Mouse (Mus musculus) midbrain, embryonic 16.5 days (tissue): ENCODE measurements around the gene A730049H05Rik. TPM values are rescaled to one million over a fixed set of nuclear protein-coding genes. Genes with fewer than 3 reads are reported as not detected.

ENCODE experiments used
- ATAC-seq: fragments of 200-750 bp; cut with Nextera tagmentation; 2 replicates; pipeline ENCODE4 v1.8.0; 2017; ENCODE audit warnings: moderate TSS enrichment
- H3K27ac ChIP-seq: fragments of 300-500 bp; sonication (generic); 2 replicates; pipeline ENCODE4 v1.5.1; 2014; ENCODE audit warnings: mild to moderate bottlenecking, low read length, mixed read lengths
- H3K27me3 ChIP-seq: fragments of 300-500 bp; sonication (generic); 2 replicates; pipeline ENCODE4 v1.6.1; 2014; ENCODE audit warnings: low read depth, low read length, mixed read lengths; ENCODE audit not compliant: control insufficient read depth, insufficient read depth
- H3K36me3 ChIP-seq: fragments of 300-500 bp; sonication (generic); 2 replicates; pipeline ENCODE4 v1.6.1; 2014; ENCODE audit warnings: mild to moderate bottlenecking, low read length, moderate library complexity, mixed read lengths; ENCODE audit not compliant: control insufficient read depth, insufficient read depth
- H3K4me1 ChIP-seq: fragments of 300-500 bp; sonication (generic); 2 replicates; pipeline ENCODE4 v1.6.1; 2014; ENCODE audit warnings: mild to moderate bottlenecking, low read length, mixed read lengths; ENCODE audit not compliant: control insufficient read depth, insufficient read depth
- H3K4me2 ChIP-seq: fragments of 300-500 bp; sonication (generic); 2 replicates; pipeline ENCODE4 v1.6.1; 2014; ENCODE audit warnings: mild to moderate bottlenecking, low read length, mixed read lengths
- H3K4me3 ChIP-seq: fragments of 300-500 bp; sonication (generic); 2 replicates; pipeline ENCODE4 v1.5.1; 2014; ENCODE audit warnings: low read depth, mild to moderate bottlenecking, low read length, moderate library complexity, mixed read lengths
- H3K9ac ChIP-seq: fragments of 300-500 bp; sonication (generic); 2 replicates; pipeline ENCODE4 v1.6.1; 2014; ENCODE audit warnings: low read depth, low read length, mixed read lengths
- H3K9me3 ChIP-seq: fragments of 300-500 bp; sonication (generic); replicated peaks from 2 replicates; pipeline ENCODE4 v1.6.1; 2014; ENCODE audit warnings: mild to moderate bottlenecking, low read length, mixed read lengths; ENCODE audit not compliant: control insufficient read depth, poor library complexity, severe bottlenecking
- WGBS: fragments of 180-500 bp; shearing (Covaris S2); extraction: QIAGEN DNeasy Blood & Tissue Kit; methylation state at CpG from one replicate; pipeline ENCODE4 v1.1.7; 2014; 5-methylcytosine and 5-hydroxymethylcytosine counted together
- polyA plus RNA-seq: library from polyadenylated mRNA; unstranded; fragments of >200 nt; fragmentation: Nextera tagmentation; extraction: Ambion mirVana; gene quantifications from 2 replicates; pipeline ENCODE4 v1.2.1, GENCODE M21; 2015

Gene A730049H05Rik
- polyA plus RNA-seq, 1 experiment from 2014 or later: 0.58 TPM

GRCm38 (mm10) chr6:92869089-92869581, 52.9 kb downstream of the A730049H05Rik start, which contains the start of gene Gm15737:
Gm15737 (plus strand) TSS chr6:92869357.
- ATAC-seq: no peak
- Histone ChIP-seq H3K4me3 (no peak within 1 kb of the TSS), H3K4me2 (no peak within 1 kb of the TSS), H3K36me3 (no peaks in the 10 kb centered on the region), H3K27me3 (no peaks in the 10 kb centered on the region), H3K9ac (no peak within 1 kb of the TSS), H3K9me3 (no peaks in the 10 kb centered on the region), H3K4me1 (no peaks in the 10 kb centered on the region), H3K27ac (no peak within 1 kb of the TSS)
- 77% methylated on average over 4 of the region's 4 CpGs for WGBS

DNA sequence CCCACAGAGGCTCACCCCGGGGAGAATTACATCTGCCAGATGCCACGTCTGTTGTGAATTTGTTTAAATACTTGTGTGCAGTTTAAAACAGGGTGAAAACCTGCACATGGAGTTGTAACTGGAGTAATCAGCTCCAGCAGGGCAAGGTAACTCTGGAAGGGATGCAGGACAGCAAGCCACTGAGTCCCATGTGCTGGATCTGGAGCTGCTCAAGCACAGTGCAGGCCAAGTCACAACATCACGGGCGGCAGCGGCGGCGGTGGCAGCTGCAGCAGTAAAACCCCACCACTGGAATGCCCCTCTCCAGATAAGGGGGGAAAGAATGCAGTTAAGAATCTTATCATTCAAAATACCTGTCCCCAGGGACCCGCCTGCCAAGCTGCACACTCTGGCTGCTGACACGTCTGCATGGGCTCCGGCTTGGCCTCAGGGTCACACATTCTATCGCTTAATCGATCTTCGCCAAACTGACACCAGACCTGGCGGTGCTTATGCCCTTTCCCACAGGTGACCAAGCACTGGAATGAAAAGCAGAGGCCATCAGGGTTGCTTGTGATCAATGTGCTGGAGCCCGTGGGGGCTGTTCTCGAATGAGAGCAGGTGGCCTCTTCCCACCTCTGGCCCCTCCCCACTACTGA, 53.4 kb downstream of the A730049H05Rik start:
- 70% methylated on average over 16 of the region's 16 CpGs for WGBS
- H3K27ac ChIP-seq: no peak overlapping the region
- no peak for ATAC-seq
- no peaks in the 10 kb centered on the region for H3K9me3 ChIP-seq
- no peaks in the 10 kb centered on the region for H3K36me3 ChIP-seq
- no peaks in the 10 kb centered on the region for H3K27me3 ChIP-seq
- no peak overlapping the region for H3K4me2 ChIP-seq
- no peak overlapping the region for H3K4me3 ChIP-seq
- H3K4me1 ChIP-seq: no peaks in the 10 kb centered on the region
- no peak overlapping the region for H3K9ac ChIP-seq

DNA sequence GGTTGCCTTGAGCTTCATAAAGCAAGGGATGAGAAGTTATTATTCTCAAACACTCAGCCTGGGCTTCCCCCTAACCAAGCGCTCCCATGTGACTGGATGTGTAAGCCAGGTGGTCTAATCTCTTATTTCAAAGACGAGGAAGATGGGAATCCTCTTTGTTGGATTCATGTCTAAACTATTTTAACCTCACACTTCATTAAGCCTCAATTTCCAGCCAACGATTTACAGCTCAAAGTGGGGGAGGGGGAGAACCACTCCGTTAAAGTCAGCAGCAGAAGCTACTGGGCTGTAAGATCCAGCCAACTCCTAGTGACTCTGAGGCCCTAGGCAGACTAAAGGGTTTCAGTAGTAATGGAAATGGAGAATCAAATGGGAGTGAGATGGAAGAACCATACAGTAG, 55.5 kb downstream of the A730049H05Rik start:
- no peaks in the 10 kb centered on the region for H3K27me3 ChIP-seq
- WGBS: 55% methylated on average over 4 of the region's 4 CpGs
- H3K4me2 ChIP-seq: no peak overlapping the region
- no peak overlapping the region for H3K27ac ChIP-seq
- no peak overlapping the region for H3K9ac ChIP-seq
- no peaks in the 10 kb centered on the region for H3K4me1 ChIP-seq
- ATAC-seq: no peak
- no peak overlapping the region for H3K4me3 ChIP-seq
- no peaks in the 10 kb centered on the region for H3K9me3 ChIP-seq
- no peaks in the 10 kb centered on the region for H3K36me3 ChIP-seq

GRCm38 (mm10) chr6:92872766-92873165, 56.5 kb downstream of the A730049H05Rik start:
- Histone ChIP-seq H3K27ac (no peak overlapping the region), H3K9me3 (no peaks in the 10 kb centered on the region), H3K9ac (no peak overlapping the region), H3K36me3 (no peaks in the 10 kb centered on the region), H3K4me2 (no peak overlapping the region), H3K4me3 (no peak overlapping the region), H3K4me1 (no peaks in the 10 kb centered on the region), H3K27me3 (no peaks in the 10 kb centered on the region)
- ATAC-seq: no peak
- WGBS: 89% methylated on average over 10 of the region's 10 CpGs

DNA sequence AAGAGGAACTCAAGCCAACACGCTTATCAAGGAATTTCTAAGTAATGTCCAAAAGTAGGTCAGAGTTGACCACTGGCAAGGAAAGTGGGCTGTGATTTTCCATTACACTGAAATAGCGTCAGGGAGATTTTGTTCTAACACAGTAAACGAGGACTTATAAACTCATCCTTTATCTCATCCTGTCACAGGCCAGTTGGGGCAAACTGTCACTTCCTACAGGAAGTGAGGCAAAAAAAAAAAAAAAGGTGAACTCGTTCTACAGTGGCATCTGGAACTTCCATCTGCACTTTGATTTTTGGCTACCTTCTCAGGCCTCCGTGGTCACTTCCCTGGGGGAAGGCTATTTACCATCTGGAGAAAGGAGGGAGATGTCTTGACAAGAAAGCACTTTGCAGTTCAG, 58.6 kb downstream of the A730049H05Rik start:
- no peaks in the 10 kb centered on the region for H3K4me1 ChIP-seq
- 83% methylated on average over 5 of the region's 5 CpGs for WGBS
- H3K4me2 ChIP-seq: no peak overlapping the region
- no peaks in the 10 kb centered on the region for H3K27me3 ChIP-seq
- no peak overlapping the region for H3K4me3 ChIP-seq
- H3K9ac ChIP-seq: no peak overlapping the region
- no peaks in the 10 kb centered on the region for H3K9me3 ChIP-seq
- H3K27ac ChIP-seq: no peak overlapping the region
- ATAC-seq: no peak
- H3K36me3 ChIP-seq: no peaks in the 10 kb centered on the region

- no peaks in the 10 kb centered on the region for H3K27me3 ChIP-seq
Observed at GRCm38 (mm10) chr6:92875340-92875739, 59.1 kb downstream of the A730049H05Rik start.

DNA sequence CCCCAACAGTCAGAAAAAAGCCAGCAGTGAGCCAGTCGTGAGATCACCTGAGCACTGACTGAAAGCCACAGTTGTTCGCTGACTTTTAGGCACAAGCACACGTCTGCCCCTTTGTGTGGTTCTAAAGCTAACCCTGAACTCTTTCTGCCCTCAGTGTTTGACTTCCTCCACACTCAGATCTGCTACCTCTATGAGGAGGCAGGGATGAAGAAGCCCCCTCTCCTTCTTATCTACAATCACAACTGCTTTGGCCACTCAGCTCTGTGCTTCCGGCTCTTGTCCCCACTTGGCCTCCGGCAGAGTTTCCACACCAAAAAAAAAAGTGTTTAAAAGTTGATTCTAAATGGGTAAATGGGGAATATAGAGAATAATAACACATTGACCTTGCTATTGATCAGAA, 59.8 kb downstream of the A730049H05Rik start:
- Histone ChIP-seq H3K4me1 (no peaks in the 10 kb centered on the region), H3K9ac (no peak overlapping the region), H3K27me3 (no peaks in the 10 kb centered on the region), H3K9me3 (no peaks in the 10 kb centered on the region), H3K4me2 (no peak overlapping the region), H3K36me3 (no peaks in the 10 kb centered on the region), H3K4me3 (no peak overlapping the region), H3K27ac (no peak overlapping the region)
- 87% methylated on average over 5 of the region's 5 CpGs for WGBS
- no peak for ATAC-seq

More at GRCm38 (mm10) chr6:92875340-92875739, 59.1 kb downstream of the A730049H05Rik start:
- H3K4me2 ChIP-seq: no peak overlapping the region
- no peaks in the 10 kb centered on the region for H3K4me1 ChIP-seq
- H3K9ac ChIP-seq: no peak overlapping the region
- ATAC-seq: no peak
- H3K9me3 ChIP-seq: no peaks in the 10 kb centered on the region
- WGBS: 94% methylated on average over 2 of the region's 2 CpGs
- no peak overlapping the region for H3K4me3 ChIP-seq
- no peak overlapping the region for H3K27ac ChIP-seq
- no peaks in the 10 kb centered on the region for H3K36me3 ChIP-seq

- no peak overlapping the region for H3K27ac ChIP-seq
- no peak for ATAC-seq
- no peak overlapping the region for H3K4me3 ChIP-seq
- H3K36me3 ChIP-seq: no peaks in the 10 kb centered on the region
- WGBS: 96% methylated on average over 4 of the region's 4 CpGs
- no peaks in the 10 kb centered on the region for H3K4me1 ChIP-seq
- no peak overlapping the region for H3K4me2 ChIP-seq
- H3K9ac ChIP-seq: no peak overlapping the region
- H3K9me3 ChIP-seq: no peaks in the 10 kb centered on the region
- no peaks in the 10 kb centered on the region for H3K27me3 ChIP-seq
Observed at GRCm38 (mm10) chr6:92877236-92877635, 61.0 kb downstream of the A730049H05Rik start.

DNA sequence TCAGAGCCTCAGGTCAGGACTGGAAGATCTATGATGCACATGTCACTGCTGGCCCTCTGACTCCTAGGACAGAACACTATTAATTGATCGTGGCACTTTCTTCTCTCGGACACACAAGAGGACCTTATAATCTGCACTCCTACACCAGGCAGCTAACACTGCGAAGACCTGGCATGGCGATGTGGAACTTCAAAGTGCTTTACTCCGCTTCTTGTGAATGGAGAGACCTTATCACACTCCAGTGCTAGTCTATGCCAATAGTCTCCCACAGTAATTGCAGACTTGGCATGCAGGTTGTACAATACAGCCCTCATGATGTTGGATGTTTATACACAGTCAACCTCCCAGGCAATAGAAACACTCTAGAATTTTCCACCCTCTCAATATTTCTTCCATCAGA, 62.5 kb downstream of the A730049H05Rik start:
- no peak overlapping the region for H3K9ac ChIP-seq
- H3K9me3 ChIP-seq: no peaks in the 10 kb centered on the region
- no peaks in the 10 kb centered on the region for H3K36me3 ChIP-seq
- no peak for ATAC-seq
- H3K27ac ChIP-seq: no peak overlapping the region
- H3K27me3 ChIP-seq: no peaks in the 10 kb centered on the region
- WGBS: 85% methylated on average over 5 of the region's 5 CpGs
- peaks cover 7% of the 10 kb centered on the region; the same call in 1 of the 2 replicates for H3K4me1 ChIP-seq
- no peak overlapping the region for H3K4me2 ChIP-seq
- H3K4me3 ChIP-seq: no peak overlapping the region
